Mouse (Mus musculus): ENCODE results near the gene Ldb2. TPM values are rescaled to one million over a fixed set of nuclear protein-coding genes. Genes with fewer than 3 reads are reported as not detected.

Ldb2 gene
- polyA plus RNA-seq, 1 experiment, result 2.8 TPM

- no peak for TF ChIP-seq POLR2A (IDR thresholded peaks at IDR 0.05; ENCODE audit: low read depth, low read length)
- no peak for TF ChIP-seq CTCF (IDR thresholded peaks at IDR 0.05; ENCODE audit: extremely low read depth, insufficient read length, insufficient replicate concordance, low read depth, low read length)
- no peaks in the 10 kb centered on the region for H3K4me1 ChIP-seq (ENCODE audit: control insufficient read depth, insufficient read depth, insufficient read length, low read length)
Measured at GRCm38 (mm10) chr5:44745706-44746105, 53.8 kb downstream of the Ldb2 start.

GRCm38 (mm10) chr5:44736366-44736765 lies 63.1 kb downstream of the Ldb2 start:
- Histone ChIP-seq H3K4me1 (ENCODE audit: control insufficient read depth, insufficient read depth, insufficient read length, low read length) (no peaks in the 10 kb centered on the region), H3K4me3 (ENCODE audit: low read depth, low read length) (no peak overlapping the region), H3K36me3 (ENCODE audit: control insufficient read depth, insufficient read depth, low read length) (no peaks in the 10 kb centered on the region), H3K27me3 (ENCODE audit: control insufficient read depth, insufficient read depth, low read length) (no peaks in the 10 kb centered on the region), H3K27ac (ENCODE audit: insufficient read depth, low read depth, low read length) (no peak overlapping the region)
- TF ChIP-seq POLR2A (IDR thresholded peaks at IDR 0.05; ENCODE audit: low read depth, low read length), result no peak
- no peak for TF ChIP-seq CTCF (IDR thresholded peaks at IDR 0.05; ENCODE audit: extremely low read depth, insufficient read length, insufficient replicate concordance, low read depth, low read length)
- WGBS, result 87% methylated on average over 3 of the region's 3 CpGs

More at GRCm38 (mm10) chr5:44745706-44746105, 53.8 kb downstream of the Ldb2 start:
- Histone ChIP-seq H3K36me3 (ENCODE audit: control insufficient read depth, insufficient read depth, low read length) (no peaks in the 10 kb centered on the region), H3K27ac (ENCODE audit: insufficient read depth, low read depth, low read length) (no peak overlapping the region), H3K4me3 (ENCODE audit: low read depth, low read length) (no peak overlapping the region), H3K27me3 (ENCODE audit: control insufficient read depth, insufficient read depth, low read length) (no peaks in the 10 kb centered on the region)
- 85% methylated on average over 1 of the region's 1 CpGs for WGBS

- H3K36me3 ChIP-seq (ENCODE audit: control insufficient read depth, insufficient read depth, low read length), result no peaks in the 10 kb centered on the region
- no peaks in the 10 kb centered on the region for H3K4me1 ChIP-seq (ENCODE audit: control insufficient read depth, insufficient read depth, insufficient read length, low read length)
- no peak overlapping the region for H3K4me3 ChIP-seq (ENCODE audit: low read depth, low read length)
- H3K27me3 ChIP-seq (ENCODE audit: control insufficient read depth, insufficient read depth, low read length), result no peaks in the 10 kb centered on the region
- H3K27ac ChIP-seq (ENCODE audit: insufficient read depth, low read depth, low read length), result no peak overlapping the region
- WGBS, result 88% methylated on average over 3 of the region's 3 CpGs
- TF ChIP-seq CTCF (IDR thresholded peaks at IDR 0.05; ENCODE audit: extremely low read depth, insufficient read length, insufficient replicate concordance, low read depth, low read length) (no peak), POLR2A (IDR thresholded peaks at IDR 0.05; ENCODE audit: low read depth, low read length) (no peak)
Measured at GRCm38 (mm10) chr5:44734131-44734723, 65.3 kb downstream of the Ldb2 start.

- Histone ChIP-seq H3K27ac (ENCODE audit: insufficient read depth, low read depth, low read length) (no peak overlapping the region), H3K4me1 (ENCODE audit: control insufficient read depth, insufficient read depth, insufficient read length, low read length) (no peaks in the 10 kb centered on the region), H3K27me3 (ENCODE audit: control insufficient read depth, insufficient read depth, low read length) (no peaks in the 10 kb centered on the region), H3K36me3 (ENCODE audit: control insufficient read depth, insufficient read depth, low read length) (no peaks in the 10 kb centered on the region), H3K4me3 (ENCODE audit: low read depth, low read length) (no peak overlapping the region)
- 66% methylated on average over 8 of the region's 8 CpGs for WGBS
- TF ChIP-seq CTCF (IDR thresholded peaks at IDR 0.05; ENCODE audit: extremely low read depth, insufficient read length, insufficient replicate concordance, low read depth, low read length), result no peak
- no peak for TF ChIP-seq POLR2A (IDR thresholded peaks at IDR 0.05; ENCODE audit: low read depth, low read length)
Measured at GRCm38 (mm10) chr5:44729646-44730310, 69.7 kb downstream of the Ldb2 start.

- TF ChIP-seq CTCF (IDR thresholded peaks at IDR 0.05; ENCODE audit: extremely low read depth, insufficient read length, insufficient replicate concordance, low read depth, low read length) (no peak), POLR2A (IDR thresholded peaks at IDR 0.05; ENCODE audit: low read depth, low read length) (no peak)
- H3K36me3 ChIP-seq (ENCODE audit: control insufficient read depth, insufficient read depth, low read length), result no peaks in the 10 kb centered on the region
- H3K4me3 ChIP-seq (ENCODE audit: low read depth, low read length), result no peak overlapping the region
- no peak overlapping the region for H3K27ac ChIP-seq (ENCODE audit: insufficient read depth, low read depth, low read length)
- no peaks in the 10 kb centered on the region for H3K27me3 ChIP-seq (ENCODE audit: control insufficient read depth, insufficient read depth, low read length)
- WGBS, result 87% methylated on average over 11 of the region's 11 CpGs
- H3K4me1 ChIP-seq (ENCODE audit: control insufficient read depth, insufficient read depth, insufficient read length, low read length), result no peaks in the 10 kb centered on the region
Measured at GRCm38 (mm10) chr5:44727995-44728394, 71.5 kb downstream of the Ldb2 start.

GRCm38 (mm10) chr5:44726546-44727476 lies 72.7 kb downstream of the Ldb2 start:
- Histone ChIP-seq H3K4me3 (ENCODE audit: low read depth, low read length) (no peak overlapping the region), H3K36me3 (ENCODE audit: control insufficient read depth, insufficient read depth, low read length) (no peaks in the 10 kb centered on the region), H3K4me1 (ENCODE audit: control insufficient read depth, insufficient read depth, insufficient read length, low read length) (no peaks in the 10 kb centered on the region), H3K27ac (ENCODE audit: insufficient read depth, low read depth, low read length) (no peak overlapping the region), H3K27me3 (ENCODE audit: control insufficient read depth, insufficient read depth, low read length) (no peaks in the 10 kb centered on the region)
- 64% methylated on average over 14 of the region's 14 CpGs for WGBS
- no peak for TF ChIP-seq CTCF (IDR thresholded peaks at IDR 0.05; ENCODE audit: extremely low read depth, insufficient read length, insufficient replicate concordance, low read depth, low read length)
- TF ChIP-seq POLR2A (IDR thresholded peaks at IDR 0.05; ENCODE audit: low read depth, low read length), result no peak

GRCm38 (mm10) chr5:44725501-44725900 lies 74.0 kb downstream of the Ldb2 start:
- H3K4me1 ChIP-seq (ENCODE audit: control insufficient read depth, insufficient read depth, insufficient read length, low read length), result no peaks in the 10 kb centered on the region
- H3K4me3 ChIP-seq (ENCODE audit: low read depth, low read length), result no peak overlapping the region
- no peak overlapping the region for H3K27ac ChIP-seq (ENCODE audit: insufficient read depth, low read depth, low read length)
- WGBS, result 67% methylated on average over 2 of the region's 2 CpGs
- no peak for TF ChIP-seq CTCF (IDR thresholded peaks at IDR 0.05; ENCODE audit: extremely low read depth, insufficient read length, insufficient replicate concordance, low read depth, low read length)
- TF ChIP-seq POLR2A (IDR thresholded peaks at IDR 0.05; ENCODE audit: low read depth, low read length), result no peak
- H3K36me3 ChIP-seq (ENCODE audit: control insufficient read depth, insufficient read depth, low read length), result no peaks in the 10 kb centered on the region
- H3K27me3 ChIP-seq (ENCODE audit: control insufficient read depth, insufficient read depth, low read length), result no peaks in the 10 kb centered on the region
